Mouse (Mus musculus): Measurements from ENCODE around the gene Abcd3. TPM values are rescaled to one million over a fixed set of nuclear protein-coding genes. Genes with fewer than 3 reads are reported as not detected.

Abcd3 gene
- 4.4 and 7.9 TPM in 2 replicates for polyA plus RNA-seq (2012; rRNA removed)

DNA sequence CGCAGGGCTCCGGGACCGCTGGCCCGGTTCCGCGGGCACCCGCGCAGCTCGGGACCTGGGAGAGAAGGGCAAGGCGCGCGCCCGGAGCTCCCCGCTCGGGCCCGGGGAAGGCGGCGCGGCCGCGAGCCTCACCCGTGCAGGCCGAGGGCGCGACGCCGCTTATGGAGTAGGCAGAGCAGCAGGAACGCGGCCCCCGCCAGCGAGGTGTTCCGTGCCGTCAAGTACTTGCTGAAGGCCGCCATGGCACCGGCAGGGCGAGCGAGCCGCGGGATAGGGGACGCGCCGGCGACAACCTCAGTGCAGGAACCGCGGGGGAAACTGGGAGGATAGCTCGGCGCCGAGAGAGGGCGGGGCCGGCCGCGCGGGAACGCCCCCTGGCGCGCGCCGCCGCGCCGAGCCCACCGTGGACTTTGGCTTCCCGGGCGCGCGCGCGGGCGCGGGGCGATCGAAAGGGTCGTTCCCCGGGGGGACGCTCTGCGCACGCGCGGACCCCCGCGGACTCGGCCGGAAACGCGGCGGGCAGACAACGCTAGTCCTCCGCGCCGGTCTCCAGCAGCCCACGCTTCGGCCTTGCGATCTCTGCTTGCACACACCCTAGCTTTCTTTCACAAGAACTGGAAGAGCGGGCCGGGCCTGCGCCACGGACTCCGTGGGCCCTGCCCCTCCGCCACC lies at the start of gene Abcd3:
Abcd3 (minus strand) TSS at position 426 of the 672 bp plus-strand sequence.

DNA sequence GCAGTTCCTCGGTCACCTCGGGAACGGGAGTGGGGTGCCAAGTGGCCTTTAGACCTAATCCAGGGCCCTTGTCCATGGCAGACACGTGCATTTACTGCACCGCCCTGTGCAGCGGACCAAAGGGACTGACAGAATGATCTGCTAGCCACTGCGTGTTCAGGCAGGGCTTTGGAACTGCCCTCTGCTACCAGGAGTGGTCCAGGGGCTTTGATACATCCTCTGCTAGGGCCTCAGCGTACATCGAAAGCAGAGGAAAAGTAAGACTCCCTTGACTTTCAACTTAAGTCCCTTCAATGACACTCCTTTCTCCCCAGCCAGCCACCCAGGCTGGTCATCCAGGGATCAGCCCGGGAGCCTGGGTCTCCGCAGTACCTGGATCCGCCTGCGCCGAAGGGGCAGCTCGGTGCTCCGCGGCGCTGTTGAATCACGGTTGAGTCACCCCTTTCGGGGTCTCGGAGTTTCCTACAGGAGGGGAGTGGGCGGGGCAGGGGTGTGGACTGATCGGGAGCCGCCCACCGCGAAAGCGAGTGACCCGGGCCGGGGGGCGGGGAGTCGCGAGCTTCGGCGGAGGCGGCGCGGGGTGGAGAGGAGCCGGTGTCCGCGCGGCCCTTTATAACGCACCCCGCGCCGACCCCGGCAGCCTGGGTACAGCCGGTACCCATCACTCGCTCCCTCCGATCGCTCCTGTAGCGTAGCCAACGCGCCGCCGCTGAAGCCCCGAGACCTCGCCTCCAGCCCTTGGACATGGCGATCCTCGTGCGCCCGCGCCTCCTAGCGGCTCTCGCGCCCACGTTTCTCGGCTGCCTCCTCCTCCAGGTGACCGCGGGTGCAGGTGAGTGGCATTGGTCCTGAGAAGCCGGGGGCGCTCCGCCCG lies 91.9 kb downstream of the Abcd3 start, which contains the start of gene F3:
F3 (plus strand) TSS at position 567 of the 874 bp plus-strand sequence.

Other genes with a start within 250 kb of the Abcd3 start
- not detected in 2 replicates for gene 4930432M17Rik, start 144.5 kb downstream of the Abcd3 start, polyA plus RNA-seq (2012; rRNA removed)
- 0.15 and 0.30 TPM in 2 replicates for gene F3, start 91.8 kb downstream of the Abcd3 start, polyA plus RNA-seq (2012; rRNA removed)
- 4.7 and 4.8 TPM in 2 replicates for gene Arhgap29, start 137.2 kb upstream of the Abcd3 start, polyA plus RNA-seq (2012; rRNA removed)
- 0.33 and 0.51 TPM in 2 replicates for gene Abca4, start 229.1 kb upstream of the Abcd3 start, polyA plus RNA-seq (2012; rRNA removed)